Mouse (Mus musculus): ENCODE measurements at regions not wholly inside any gene's neighbourhood (a gene's known extent, or its start where the extent isn't known, plus 50 kb on each side); places are given as distances from the start of the nearest gene placed in this dataset. TPM values are rescaled to one million over a fixed set of nuclear protein-coding genes. Genes with fewer than 3 reads are reported as not detected.

Small RNAs in the stretch of these regions (microRNA-seq; reads per million reads assigned to microRNA genes)
- not detected for gene Gm23255
